Mouse (Mus musculus): ENCODE measurements at regions not wholly inside any gene's neighbourhood (a gene's known extent, or its start where the extent isn't known, plus 50 kb on each side); places are given as distances from the start of the nearest gene placed in this dataset.

DNA sequence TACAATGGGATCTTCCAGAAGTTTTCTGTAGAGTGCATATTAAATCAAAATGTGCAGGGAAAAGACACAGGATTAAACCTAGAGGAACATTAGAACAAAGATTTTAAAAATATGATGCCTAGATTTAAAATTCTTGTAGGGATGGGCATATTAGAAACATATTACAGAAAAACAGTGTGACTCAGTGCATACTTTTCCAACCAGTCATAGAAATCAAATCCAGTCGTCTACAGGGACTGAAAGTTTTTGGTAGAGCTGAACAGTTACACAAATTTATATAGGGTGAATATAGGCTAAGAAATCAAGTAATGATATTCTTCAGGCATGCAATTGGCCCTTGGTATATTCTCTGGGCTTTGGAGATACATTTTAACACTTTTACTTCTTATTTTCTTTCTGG lies 845.3 kb upstream of the Rgs18 start:
- H3K4me1 ChIP-seq (replicated peaks; ENCODE audit: control insufficient read depth, insufficient read depth, low read length): no peaks in the 10 kb centered on the region
- DNase-seq (ENCODE audit: low spot score): no peak

DNA sequence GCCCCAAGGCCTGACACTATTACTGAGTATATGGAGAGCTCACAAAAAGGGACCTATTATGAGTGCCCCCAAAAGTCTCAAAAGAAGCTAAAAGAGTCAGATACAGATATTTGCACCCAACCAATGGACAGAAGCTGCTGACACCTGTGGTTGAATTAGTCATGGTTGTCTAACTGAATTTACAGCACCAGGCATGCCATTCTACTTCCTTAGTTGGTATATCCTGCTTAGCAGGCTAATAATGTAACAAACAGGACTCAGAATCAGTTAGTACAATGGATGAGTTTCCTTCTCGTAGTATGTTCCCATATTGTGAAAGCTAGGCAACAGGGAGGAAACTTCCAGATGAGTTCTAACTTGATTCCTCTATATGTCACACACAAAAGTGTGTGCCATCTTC lies 839.1 kb upstream of the Rgs18 start:
- DNase-seq (ENCODE audit: low spot score): no peak
- H3K36me3 ChIP-seq (ENCODE audit: control insufficient read depth, insufficient read depth, low read length): no peaks in the 10 kb centered on the region
- H3K9me3 ChIP-seq (ENCODE audit: control insufficient read depth, low read length): no peaks in the 10 kb centered on the region
- no peak overlapping the region for H3K27ac ChIP-seq (ENCODE audit: low read depth, low read length)
- H3K9ac ChIP-seq (ENCODE audit: low read depth, low read length): no peak overlapping the region
- no peak overlapping the region for H3K4me2 ChIP-seq
- no peak for ATAC-seq (replicated peaks; ENCODE audit: low FRiP score)
- H3K4me3 ChIP-seq (ENCODE audit: low read depth, low read length): no peak overlapping the region
- no peaks in the 10 kb centered on the region for H3K4me1 ChIP-seq (replicated peaks; ENCODE audit: control insufficient read depth, insufficient read depth, low read length)
- H3K27me3 ChIP-seq (replicated peaks; ENCODE audit: control insufficient read depth, insufficient read depth, low read length): no peaks in the 10 kb centered on the region
- 81% methylated on average over 1 of the region's 1 CpGs for WGBS

More for the DNA sequence above, 845.3 kb upstream of the Rgs18 start:
- Histone ChIP-seq H3K9me3 (ENCODE audit: control insufficient read depth, low read length) (no peaks in the 10 kb centered on the region), H3K4me3 (ENCODE audit: low read depth, low read length) (no peak overlapping the region), H3K27me3 (replicated peaks; ENCODE audit: control insufficient read depth, insufficient read depth, low read length) (no peaks in the 10 kb centered on the region), H3K9ac (ENCODE audit: low read depth, low read length) (no peak overlapping the region), H3K4me2 (no peak overlapping the region), H3K27ac (ENCODE audit: low read depth, low read length) (no peak overlapping the region), H3K36me3 (ENCODE audit: control insufficient read depth, insufficient read depth, low read length) (no peaks in the 10 kb centered on the region)
- no peak for ATAC-seq (replicated peaks; ENCODE audit: low FRiP score)
- whole genome bisulfite sequencing: 53% methylated on average over 1 of the region's 1 CpGs

DNA sequence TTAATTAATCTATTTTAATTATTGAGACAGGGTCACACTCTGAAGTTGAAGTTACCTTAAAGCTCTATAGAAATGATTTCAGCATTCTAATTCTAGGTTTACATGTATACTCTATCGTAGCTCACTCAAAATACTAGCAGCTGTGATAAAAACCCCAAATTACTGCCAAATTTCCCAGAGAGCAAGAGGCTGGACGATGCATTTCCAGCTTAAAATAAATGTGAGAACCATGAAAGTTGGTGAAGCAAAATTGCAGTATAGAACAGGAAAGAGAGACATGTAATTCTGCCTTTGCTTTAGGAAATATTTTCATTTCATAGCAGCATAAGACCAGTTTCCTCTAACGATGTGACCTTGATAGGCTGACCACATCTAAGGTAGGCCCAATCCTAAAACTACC lies 821.7 kb upstream of the Rgs18 start:
- Histone ChIP-seq H3K27me3 (replicated peaks; ENCODE audit: control insufficient read depth, insufficient read depth, low read length) (no peaks in the 10 kb centered on the region), H3K36me3 (ENCODE audit: control insufficient read depth, insufficient read depth, low read length) (no peaks in the 10 kb centered on the region), H3K9me3 (ENCODE audit: control insufficient read depth, low read length) (no peaks in the 10 kb centered on the region), H3K4me1 (replicated peaks; ENCODE audit: control insufficient read depth, insufficient read depth, low read length) (no peaks in the 10 kb centered on the region), H3K4me3 (ENCODE audit: low read depth, low read length) (no peak overlapping the region), H3K27ac (ENCODE audit: low read depth, low read length) (no peak overlapping the region), H3K4me2 (no peak overlapping the region), H3K9ac (ENCODE audit: low read depth, low read length) (no peak overlapping the region)
- DNase-seq (ENCODE audit: low spot score) (no peak), ATAC-seq (replicated peaks; ENCODE audit: low FRiP score) (no peak)
- 83% methylated on average over 3 of the region's 3 CpGs for WGBS

DNA sequence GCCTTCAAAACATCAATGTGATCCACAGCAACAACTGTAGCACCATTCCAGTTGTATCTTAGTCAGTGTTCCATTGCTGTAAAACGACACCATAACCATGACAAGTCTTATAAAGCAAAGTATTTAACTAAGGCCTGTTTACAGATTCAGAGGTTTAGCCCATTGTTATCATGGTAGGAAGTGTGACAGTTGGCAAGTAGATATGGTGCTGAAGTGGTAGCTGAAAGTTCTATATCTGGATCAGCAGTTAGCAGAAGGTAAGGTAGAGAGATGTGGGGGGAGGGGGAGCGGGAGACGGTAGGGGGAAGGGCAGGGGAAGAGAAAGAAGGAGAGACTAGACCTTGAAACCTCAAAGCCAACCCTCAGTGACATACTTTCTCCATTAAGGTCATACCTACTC lies 804.2 kb upstream of the Rgs18 start:
- Histone ChIP-seq H3K4me1 (replicated peaks; ENCODE audit: control insufficient read depth, insufficient read depth, low read length) (no peaks in the 10 kb centered on the region), H3K4me2 (no peak overlapping the region), H3K9ac (ENCODE audit: low read depth, low read length) (no peak overlapping the region), H3K27ac (ENCODE audit: low read depth, low read length) (no peak overlapping the region), H3K27me3 (replicated peaks; ENCODE audit: control insufficient read depth, insufficient read depth, low read length) (no peaks in the 10 kb centered on the region), H3K4me3 (ENCODE audit: low read depth, low read length) (no peak overlapping the region), H3K9me3 (ENCODE audit: control insufficient read depth, low read length) (no peaks in the 10 kb centered on the region), H3K36me3 (ENCODE audit: control insufficient read depth, insufficient read depth, low read length) (no peaks in the 10 kb centered on the region)
- DNase-seq (ENCODE audit: low spot score) (no peak), ATAC-seq (replicated peaks; ENCODE audit: low FRiP score) (no peak)
- WGBS: 69% methylated on average over 3 of the region's 3 CpGs

DNA sequence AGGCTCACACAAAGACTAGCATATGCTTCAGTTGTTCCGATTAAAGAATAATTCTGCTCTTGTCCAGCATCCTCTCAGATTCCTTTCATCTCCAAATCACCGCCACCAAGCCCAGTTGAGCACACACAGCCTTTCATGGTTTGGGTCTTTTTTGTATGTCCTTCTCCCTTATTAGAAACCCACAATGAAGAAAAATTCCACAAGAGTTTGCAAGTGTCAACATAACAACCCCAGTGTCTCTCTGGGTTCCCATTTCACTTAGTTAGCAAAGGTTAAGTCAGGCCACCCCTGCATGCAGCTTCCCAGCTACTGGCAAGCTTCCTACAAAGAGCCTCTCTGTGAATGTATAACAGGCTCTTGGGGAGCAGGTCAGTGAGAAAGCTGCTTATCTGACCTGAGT lies 794.8 kb upstream of the Rgs18 start:
- Histone ChIP-seq H3K27me3 (replicated peaks; ENCODE audit: control insufficient read depth, insufficient read depth, low read length) (no peaks in the 10 kb centered on the region), H3K4me3 (ENCODE audit: low read depth, low read length) (no peak overlapping the region), H3K9ac (ENCODE audit: low read depth, low read length) (no peak overlapping the region), H3K27ac (ENCODE audit: low read depth, low read length) (no peak overlapping the region), H3K9me3 (ENCODE audit: control insufficient read depth, low read length) (no peaks in the 10 kb centered on the region), H3K36me3 (ENCODE audit: control insufficient read depth, insufficient read depth, low read length) (no peaks in the 10 kb centered on the region), H3K4me2 (no peak overlapping the region), H3K4me1 (replicated peaks; ENCODE audit: control insufficient read depth, insufficient read depth, low read length) (no peaks in the 10 kb centered on the region)
- WGBS: 92% methylated on average over 2 of the region's 2 CpGs
- DNase-seq (ENCODE audit: low spot score): no peak
- no peak for ATAC-seq (replicated peaks; ENCODE audit: low FRiP score)

DNA sequence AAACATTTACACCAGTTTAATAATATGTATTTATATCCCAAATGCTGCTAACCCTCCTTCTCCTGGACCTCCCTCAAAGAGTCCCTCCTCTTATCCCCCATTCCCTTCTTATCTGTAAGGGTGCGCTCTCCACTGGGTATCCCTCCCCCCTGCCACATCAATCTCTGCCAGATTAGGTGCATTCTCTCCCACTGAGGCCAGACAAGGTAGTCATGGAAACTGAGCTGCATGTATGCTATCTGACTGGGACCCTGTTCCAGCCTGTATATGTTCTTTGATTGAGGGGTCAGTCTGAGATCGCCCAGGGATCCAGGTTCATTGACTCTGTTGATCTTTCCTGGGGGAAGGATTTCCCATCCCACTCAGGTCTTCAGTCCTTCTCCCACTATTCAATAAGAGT lies 786.1 kb upstream of the Rgs18 start:
- no peak for DNase-seq (ENCODE audit: low spot score)
- Histone ChIP-seq H3K9ac (ENCODE audit: low read depth, low read length) (no peak overlapping the region), H3K4me3 (ENCODE audit: low read depth, low read length) (no peak overlapping the region), H3K27ac (ENCODE audit: low read depth, low read length) (no peak overlapping the region), H3K27me3 (replicated peaks; ENCODE audit: control insufficient read depth, insufficient read depth, low read length) (no peaks in the 10 kb centered on the region), H3K4me2 (no peak overlapping the region), H3K4me1 (replicated peaks; ENCODE audit: control insufficient read depth, insufficient read depth, low read length) (no peaks in the 10 kb centered on the region), H3K9me3 (ENCODE audit: control insufficient read depth, low read length) (no peaks in the 10 kb centered on the region), H3K36me3 (ENCODE audit: control insufficient read depth, insufficient read depth, low read length) (no peaks in the 10 kb centered on the region)
- ATAC-seq (replicated peaks; ENCODE audit: low FRiP score): 0 out of 2 replicates have a peak, but pooled peaks have one; percentile 18
- 71% methylated on average over 2 of the region's 2 CpGs for WGBS

Measured in liver, embryonic 11.5 days (tissue).